Mouse (Mus musculus): ENCODE measurements around the gene Csf2ra. TPM values are rescaled to one million over a fixed set of nuclear protein-coding genes. Genes with fewer than 3 reads are reported as not detected.
"Not testable (repeated sequence)": the region's sequence is repeated elsewhere in the genome, so short reads cannot be mapped to it uniquely, and the experiment has no call there.

Gene Csf2ra
- polyA plus RNA-seq, 1 experiment from 2014 or later = 13.0 TPM

DNA sequence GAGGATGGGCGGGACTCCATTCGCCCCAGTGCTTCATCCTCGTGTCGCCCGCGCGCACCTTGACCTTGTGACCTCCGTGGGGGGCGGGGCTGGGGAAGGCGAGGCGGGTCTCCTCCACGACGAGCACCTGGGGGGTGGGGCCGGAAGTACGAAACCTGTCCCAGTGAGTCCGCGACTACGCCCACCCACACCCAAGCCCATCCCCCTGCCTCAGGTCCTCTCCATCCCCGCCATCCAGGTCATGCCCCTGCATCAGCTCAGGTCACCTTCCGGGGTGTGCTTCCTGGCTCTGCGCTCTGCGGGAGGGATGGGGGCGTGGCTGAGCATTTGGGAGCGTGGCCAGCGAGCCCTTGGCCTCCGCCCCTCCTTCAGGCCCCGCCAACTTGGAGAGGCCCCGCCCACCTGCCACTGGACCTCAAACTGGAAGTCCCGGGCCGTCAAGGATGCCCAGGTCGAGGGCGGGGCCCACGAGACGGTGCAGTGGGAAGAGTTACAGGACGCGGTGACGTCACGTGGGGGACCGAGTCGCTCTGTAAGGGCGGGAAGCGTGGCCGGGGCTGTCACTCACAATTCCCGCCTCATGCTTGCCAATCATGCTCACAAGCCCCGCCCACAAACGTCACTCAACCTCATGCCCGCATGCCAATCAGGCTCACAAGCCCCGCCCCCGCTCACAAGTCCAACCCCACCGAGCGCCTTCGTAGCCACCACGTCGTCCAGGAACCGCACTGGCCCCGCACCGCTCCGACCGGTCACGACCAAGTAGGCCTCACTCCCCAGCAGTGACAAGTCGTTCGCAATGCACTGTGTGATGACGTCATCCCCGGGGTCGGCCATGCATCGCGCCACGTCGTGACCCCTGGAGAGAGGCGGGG, 2.5 kb downstream of the Csf2ra start:
- no peak for TF ChIP-seq CTCF (IDR thresholded peaks at IDR 0.05; ENCODE audit: low read depth)
- no peak for TF ChIP-seq EP300 (IDR thresholded peaks at IDR 0.05; ENCODE audit: low read depth)
- H3K4me3 ChIP-seq (ENCODE audit: low read depth, low read length) = peak overlapping the region; percentile 46
- 15% methylated on average over 60 of the region's 70 CpGs for WGBS (ENCODE audit: insufficient replicate concordance)
- no peak overlapping the region for H3K9ac ChIP-seq (replicated peaks)
- H3K4me2 ChIP-seq (ENCODE audit: low read depth, low read length) = peak overlapping the region; percentile 65
- H3K4me1 ChIP-seq (ENCODE audit: insufficient read depth) = peaks cover 17% of the 10 kb centered on the region; the same call in 1 of the 2 replicates
- H3K9me3 ChIP-seq (ENCODE audit: low read length) = peaks cover 8% of the 10 kb centered on the region; the same call in 1 of the 2 replicates
- no peaks in the 10 kb centered on the region for H3K36me3 ChIP-seq (replicated peaks; ENCODE audit: insufficient read depth, low read length)
- peak overlapping the region; percentile 85 for H3K27ac ChIP-seq (ENCODE audit: low read depth)
- ATAC-seq (peak; percentile 24), DNase-seq (peak; percentile 87)
- H3K27me3 ChIP-seq (ENCODE audit: insufficient read depth, low read length) = no peaks in the 10 kb centered on the region

DNA sequence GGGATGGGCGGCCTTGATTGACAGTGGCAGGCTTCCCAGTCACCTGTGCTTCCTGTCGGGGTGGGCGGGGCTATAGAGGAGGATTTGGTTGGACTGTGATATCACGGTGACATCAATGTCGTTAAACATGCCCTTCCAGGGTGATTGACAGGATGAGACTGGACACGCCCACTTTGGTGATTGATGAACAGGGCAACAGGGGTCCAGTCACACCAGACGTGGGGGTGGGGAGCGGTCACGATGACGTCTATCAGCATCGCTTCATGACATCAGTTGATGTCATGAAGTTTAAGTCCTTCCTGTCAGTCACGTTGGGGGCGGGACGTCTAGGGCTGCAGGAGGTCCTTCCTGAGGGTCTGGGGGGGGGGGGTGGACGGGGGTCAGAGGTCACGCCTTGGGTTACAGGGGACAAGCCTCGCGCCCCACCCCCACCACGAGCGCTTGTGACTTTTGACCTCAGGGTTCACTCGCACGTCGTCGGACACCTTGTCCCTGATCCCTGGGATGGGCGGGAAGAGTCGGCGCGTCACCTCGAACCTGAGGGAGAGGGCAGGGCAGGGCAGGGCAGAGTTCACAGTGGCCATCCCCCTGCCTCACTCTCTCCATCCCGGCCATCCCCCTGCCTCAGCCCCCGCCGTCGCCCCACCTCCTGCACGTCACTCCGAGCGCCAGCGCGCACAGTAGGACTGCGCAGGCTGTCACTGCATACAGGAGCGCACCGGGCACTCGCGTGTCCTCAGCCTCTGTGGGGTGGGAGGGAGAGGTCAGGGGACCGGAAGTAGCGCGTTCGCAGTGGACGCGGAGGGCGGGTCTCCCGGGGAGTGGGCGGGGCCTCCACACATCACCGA, 3.3 kb downstream of the Csf2ra start:
- WGBS (ENCODE audit: insufficient replicate concordance) = 48% methylated on average over 43 of the region's 53 CpGs
- no peak for ATAC-seq
- no peak overlapping the region for H3K9ac ChIP-seq (replicated peaks)
- H3K9me3 ChIP-seq (ENCODE audit: low read length) = peaks cover 8% of the 10 kb centered on the region; the same call in 1 of the 2 replicates
- no peaks in the 10 kb centered on the region for H3K27me3 ChIP-seq (ENCODE audit: insufficient read depth, low read length)
- H3K36me3 ChIP-seq (replicated peaks; ENCODE audit: insufficient read depth, low read length) = no peaks in the 10 kb centered on the region
- peaks cover 17% of the 10 kb centered on the region; the same call in 1 of the 2 replicates for H3K4me1 ChIP-seq (ENCODE audit: insufficient read depth)
- H3K4me2 ChIP-seq (ENCODE audit: low read depth, low read length) = peak overlapping the region; percentile 65
- TF ChIP-seq EP300 (IDR thresholded peaks at IDR 0.05; ENCODE audit: low read depth) (no peak), CTCF (IDR thresholded peaks at IDR 0.05; ENCODE audit: low read depth) (no peak)
- DNase-seq = peak; percentile 35
- H3K4me3 ChIP-seq (ENCODE audit: low read depth, low read length) = peak overlapping the region; percentile 46; the same call in 1 of the 2 replicates
- no peak overlapping the region for H3K27ac ChIP-seq (ENCODE audit: low read depth)

DNA sequence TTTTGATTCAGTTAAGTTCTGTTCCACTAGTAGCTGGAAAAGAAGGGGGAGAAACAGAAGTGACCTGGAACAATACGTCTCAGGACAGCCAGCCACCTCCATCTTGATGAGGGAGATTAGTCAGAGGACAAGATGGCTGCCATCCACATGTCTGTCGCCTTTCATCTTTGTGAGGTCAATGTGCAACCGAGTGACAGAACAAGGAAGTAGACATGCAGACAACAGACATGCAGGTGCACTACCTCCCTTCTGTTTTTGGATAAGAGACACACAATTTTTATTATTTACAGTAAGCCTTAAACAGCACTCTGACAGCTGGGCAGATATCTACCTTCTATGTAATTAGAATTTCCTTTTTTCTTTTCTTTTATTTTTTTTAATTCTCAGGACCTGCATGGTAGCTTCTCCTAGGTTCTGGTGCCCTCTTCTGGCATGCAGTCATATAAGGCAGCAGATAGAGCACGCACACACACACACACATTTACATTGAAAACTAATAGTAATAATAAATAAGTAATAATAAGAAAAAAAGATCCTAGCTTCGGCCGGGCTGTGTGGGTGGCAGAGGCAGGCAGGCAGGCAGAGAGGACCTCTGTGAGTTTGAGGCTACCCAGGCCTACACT, 4.4 kb downstream of the Csf2ra start:
- TF ChIP-seq CTCF (IDR thresholded peaks at IDR 0.05; ENCODE audit: low read depth) = peak; percentile 28; the same call in 1 of the 2 replicates
- TF ChIP-seq EP300 (IDR thresholded peaks at IDR 0.05; ENCODE audit: low read depth) = no peak
- Histone ChIP-seq H3K9me3 (ENCODE audit: low read length) (peaks cover 8% of the 10 kb centered on the region; the same call in 1 of the 2 replicates), H3K27ac (ENCODE audit: low read depth) (no peak overlapping the region), H3K4me1 (ENCODE audit: insufficient read depth) (peaks cover 17% of the 10 kb centered on the region; the same call in 1 of the 2 replicates), H3K27me3 (ENCODE audit: insufficient read depth, low read length) (no peaks in the 10 kb centered on the region), H3K4me2 (ENCODE audit: low read depth, low read length) (no peak overlapping the region), H3K36me3 (replicated peaks; ENCODE audit: insufficient read depth, low read length) (no peaks in the 10 kb centered on the region), H3K4me3 (ENCODE audit: low read depth, low read length) (no peak overlapping the region), H3K9ac (replicated peaks) (no peak overlapping the region)
- WGBS (ENCODE audit: insufficient replicate concordance) = 84% methylated on average over 6 of the region's 6 CpGs
- ATAC-seq (no peak), DNase-seq (no peak)

- TF ChIP-seq EP300 (IDR thresholded peaks at IDR 0.05; ENCODE audit: low read depth) = peak; percentile 91
- H3K9ac ChIP-seq (replicated peaks); H3K27ac ChIP-seq (ENCODE audit: low read depth): not testable (repeated sequence)
Observed at GRCm38 (mm10) chr19:61207506-61207905, 20.7 kb downstream of the Csf2ra start.

GRCm38 (mm10) chr19:61199836-61200235, 28.4 kb downstream of the Csf2ra start:
- WGBS (ENCODE audit: insufficient replicate concordance) = 12% methylated on average over 10 of the region's 10 CpGs
- H3K9ac ChIP-seq (replicated peaks) = no peak overlapping the region
- no peaks in the 10 kb centered on the region for H3K9me3 ChIP-seq (ENCODE audit: low read length)
- DNase-seq (peak; percentile 42), ATAC-seq (no peak)
- H3K4me3 ChIP-seq (ENCODE audit: low read depth, low read length) = no peak overlapping the region
- H3K27me3 ChIP-seq (ENCODE audit: insufficient read depth, low read length) = no peaks in the 10 kb centered on the region
- H3K4me1 ChIP-seq (ENCODE audit: insufficient read depth) = no peaks in the 10 kb centered on the region
- TF ChIP-seq CTCF (IDR thresholded peaks at IDR 0.05; ENCODE audit: low read depth) (no peak), EP300 (IDR thresholded peaks at IDR 0.05; ENCODE audit: low read depth) (no peak)
- no peak overlapping the region for H3K27ac ChIP-seq (ENCODE audit: low read depth)
- H3K4me2 ChIP-seq (ENCODE audit: low read depth, low read length) = no peak overlapping the region
- no peaks in the 10 kb centered on the region for H3K36me3 ChIP-seq (replicated peaks; ENCODE audit: insufficient read depth, low read length)

More at GRCm38 (mm10) chr19:61207506-61207905, 20.7 kb downstream of the Csf2ra start:
- not testable (repeated sequence) for H3K36me3 ChIP-seq (replicated peaks; ENCODE audit: insufficient read depth, low read length); DNase-seq; H3K4me2 ChIP-seq (ENCODE audit: low read depth, low read length); H3K9me3 ChIP-seq (ENCODE audit: low read length); H3K27me3 ChIP-seq (ENCODE audit: insufficient read depth, low read length); H3K4me3 ChIP-seq (ENCODE audit: low read depth, low read length); H3K4me1 ChIP-seq (ENCODE audit: insufficient read depth)
- peak; percentile 82 for ATAC-seq
- WGBS (ENCODE audit: insufficient replicate concordance) = 57% methylated on average over 6 of the region's 6 CpGs
